Mouse (Mus musculus) testis, adult 2 months (tissue): Measurements from ENCODE around the gene Fbxo17. TPM values are rescaled to one million over a fixed set of nuclear protein-coding genes. Genes with fewer than 3 reads are reported as not detected.
"Not testable (repeated sequence)": the region's sequence is repeated elsewhere in the genome, so short reads cannot be mapped to it uniquely, and the experiment has no call there.

Experiments used
- H3K27ac ChIP-seq: fragments of 200-500 bp; 2 replicates; pipeline ENCODE4 v1.5.1; 2012; ENCODE audit warnings: low read depth, low read length; ENCODE audit not compliant: control insufficient read depth, insufficient read depth
- H3K27me3 ChIP-seq: fragments of 200-500 bp; 2 replicates; pipeline ENCODE4 v1.6.1; 2012; ENCODE audit warnings: mild to moderate bottlenecking, low read length, moderate library complexity; ENCODE audit not compliant: control insufficient read depth, insufficient read depth
- H3K36me3 ChIP-seq: fragments of 200-500 bp; 2 replicates; pipeline ENCODE4 v1.6.1; 2012; ENCODE audit warnings: mild to moderate bottlenecking, low read length; ENCODE audit not compliant: control insufficient read depth, insufficient read depth
- H3K4me1 ChIP-seq: fragments of 200-500 bp; 2 replicates; pipeline ENCODE4 v1.6.1; 2012; ENCODE audit warnings: low read length; ENCODE audit not compliant: control insufficient read depth, insufficient read depth
- H3K4me3 ChIP-seq: fragments of 200-500 bp; 2 replicates; pipeline ENCODE4 v1.5.1; 2012; ENCODE audit warnings: low read depth, mild to moderate bottlenecking, low read length, moderate library complexity, mixed read lengths; ENCODE audit not compliant: control insufficient read depth
- CTCF ChIP-seq: fragments of 200-500 bp; IDR thresholded peaks from 2 replicates; pipeline ENCODE4 v1.5.1; 2012; ENCODE audit warnings: low read depth, mild to moderate bottlenecking, inconsistent platforms, low read length, moderate library complexity; ENCODE audit not compliant: control insufficient read depth, insufficient read depth, insufficient replicate concordance
- POLR2A ChIP-seq: fragments of 200-500 bp; IDR thresholded peaks from 2 replicates; pipeline ENCODE4 v1.6.1; 2012; ENCODE audit warnings: low read depth, mild to moderate bottlenecking, inconsistent platforms, low read length, moderate library complexity; ENCODE audit not compliant: control insufficient read depth
- polyA plus RNA-seq: library from polyadenylated mRNA; depleted of rRNA; stranded (reverse); fragments of >200 nt; gene quantifications from 2 replicates; pipeline ENCODE4 v1.2.3, GENCODE M21; 2012

The Fbxo17 gene
- polyA plus RNA-seq, 1 experiment, result 8.1 TPM

DNA sequence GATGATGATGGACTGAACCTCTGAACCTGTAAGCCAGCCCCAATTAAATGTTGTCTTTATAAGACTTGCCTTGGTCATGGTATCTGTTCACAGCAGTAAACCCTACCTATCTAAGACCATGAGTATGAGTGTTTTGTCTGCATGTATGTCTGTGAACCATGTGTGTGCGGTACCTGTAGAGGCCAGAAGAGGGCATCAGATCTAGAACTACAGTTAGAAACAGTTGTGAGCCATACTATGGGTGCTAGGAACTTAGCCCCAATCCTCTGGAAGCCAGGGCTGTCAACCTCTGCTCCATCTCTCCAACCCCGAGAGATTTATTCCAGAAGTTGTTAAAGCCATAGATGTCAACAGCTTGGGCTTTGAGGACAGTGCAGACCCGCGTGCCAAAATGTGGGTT lies 16.3 kb upstream of the Fbxo17 start:
- H3K27me3 ChIP-seq, result no peaks in the 10 kb centered on the region
- no peaks in the 10 kb centered on the region for H3K36me3 ChIP-seq
- H3K27ac ChIP-seq, result no peak overlapping the region
- TF ChIP-seq POLR2A (no peak), CTCF (no peak)
- H3K4me3 ChIP-seq, result no peak overlapping the region
- 0 out of 2 replicates have a peak, but pooled peaks cover 2% of the 10 kb centered on the region for H3K4me1 ChIP-seq

- H3K36me3 ChIP-seq, H3K4me1 ChIP-seq, H3K27ac ChIP-seq, H3K4me3 ChIP-seq, H3K27me3 ChIP-seq: not testable (repeated sequence)
Measured at GRCm38 (mm10) chr7:28701306-28701705, 15.3 kb upstream of the Fbxo17 start.

- Histone ChIP-seq H3K27me3 (no peaks in the 10 kb centered on the region), H3K4me3 (no peak overlapping the region), H3K36me3 (no peaks in the 10 kb centered on the region), H3K27ac (no peak overlapping the region), H3K4me1 (0 out of 2 replicates have a peak, but pooled peaks cover 2% of the 10 kb centered on the region)
- TF ChIP-seq CTCF, result no peak
- no peak for TF ChIP-seq POLR2A
Measured at GRCm38 (mm10) chr7:28702601-28703143, 13.9 kb upstream of the Fbxo17 start.

GRCm38 (mm10) chr7:28709454-28709853 lies 7.2 kb upstream of the Fbxo17 start:
- Histone ChIP-seq H3K4me3 (no peak overlapping the region), H3K4me1 (peaks cover 3% of the 10 kb centered on the region; the same call in 1 of the 2 replicates), H3K27ac (no peak overlapping the region), H3K36me3 (no peaks in the 10 kb centered on the region), H3K27me3 (no peaks in the 10 kb centered on the region)
- TF ChIP-seq POLR2A (no peak), CTCF (no peak)

DNA sequence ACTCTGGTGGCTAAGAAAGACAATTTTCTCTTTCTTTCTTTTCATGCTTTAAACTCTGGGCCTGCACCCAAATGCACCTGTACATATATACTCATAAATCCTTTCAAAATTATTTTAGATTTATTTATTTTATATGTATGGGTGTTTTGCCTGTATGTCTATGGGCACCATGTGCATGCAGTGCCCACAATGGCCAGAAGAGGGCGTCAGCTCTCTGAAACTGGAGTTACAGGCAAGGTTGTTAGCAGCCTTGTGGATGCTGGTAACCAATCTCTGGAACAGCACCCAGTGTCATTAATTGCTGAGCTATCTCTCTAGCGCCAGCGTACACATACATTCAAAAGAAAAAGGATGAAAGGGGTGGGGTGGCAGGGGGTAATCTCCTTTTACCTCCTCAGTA lies 5.6 kb upstream of the Fbxo17 start:
- Histone ChIP-seq H3K27ac (no peak overlapping the region), H3K4me1 (peaks cover 3% of the 10 kb centered on the region; the same call in 1 of the 2 replicates), H3K4me3 (no peak overlapping the region), H3K36me3 (no peaks in the 10 kb centered on the region), H3K27me3 (no peaks in the 10 kb centered on the region)
- TF ChIP-seq CTCF (peak; percentile 85; the same call in 1 of the 2 replicates), POLR2A (no peak)

DNA sequence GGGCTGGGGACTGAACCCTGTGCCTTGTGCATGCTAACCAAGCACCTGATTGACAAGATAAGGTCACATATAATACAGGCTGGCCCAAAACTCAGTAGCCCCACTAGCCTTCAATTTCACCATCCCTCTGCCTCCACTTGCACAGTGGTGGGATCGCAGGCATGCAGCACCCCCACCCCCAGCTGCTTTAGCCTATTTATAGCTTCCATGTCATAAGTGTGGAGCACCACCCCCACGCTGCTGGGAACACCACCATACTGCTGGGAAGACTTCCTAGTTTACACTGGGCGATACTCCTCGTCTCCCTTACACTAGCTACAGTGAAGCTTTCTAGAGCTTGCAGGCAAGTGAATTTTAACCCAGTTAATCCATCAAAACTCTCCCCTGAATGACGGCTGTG lies 1.9 kb upstream of the Fbxo17 start:
- Histone ChIP-seq H3K4me3 (no peak overlapping the region), H3K36me3 (no peaks in the 10 kb centered on the region), H3K4me1 (peaks cover 5% of the 10 kb centered on the region; the same call in 1 of the 2 replicates), H3K27me3 (peaks cover 2% of the 10 kb centered on the region; the same call in 1 of the 2 replicates), H3K27ac (no peak overlapping the region)
- TF ChIP-seq POLR2A (no peak), CTCF (no peak)

DNA sequence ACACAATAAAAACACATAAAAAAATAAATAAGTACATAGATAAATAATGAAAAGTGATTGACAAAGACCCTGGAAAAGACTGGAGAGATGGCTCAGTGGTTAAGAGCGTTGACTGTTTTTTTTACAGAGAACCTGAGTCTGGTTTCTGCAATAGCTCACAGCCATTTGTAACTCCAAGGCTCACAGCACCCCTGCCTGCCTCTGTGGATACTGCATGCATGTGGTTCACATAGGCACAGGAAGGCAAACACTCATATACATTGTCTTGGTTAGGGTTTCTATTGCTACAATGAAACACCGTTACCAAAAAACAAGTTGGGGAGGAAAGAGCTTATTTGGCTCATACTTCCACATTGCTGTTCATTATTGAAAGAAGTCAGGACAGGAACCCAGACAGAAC lies 1.0 kb upstream of the Fbxo17 start:
- no peak overlapping the region for H3K4me3 ChIP-seq
- H3K4me1 ChIP-seq, result peaks cover 5% of the 10 kb centered on the region; the same call in 1 of the 2 replicates
- no peak overlapping the region for H3K27ac ChIP-seq
- peaks cover 2% of the 10 kb centered on the region; the same call in 1 of the 2 replicates for H3K27me3 ChIP-seq
- no peak for TF ChIP-seq CTCF
- TF ChIP-seq POLR2A, result no peak
- no peaks in the 10 kb centered on the region for H3K36me3 ChIP-seq

DNA sequence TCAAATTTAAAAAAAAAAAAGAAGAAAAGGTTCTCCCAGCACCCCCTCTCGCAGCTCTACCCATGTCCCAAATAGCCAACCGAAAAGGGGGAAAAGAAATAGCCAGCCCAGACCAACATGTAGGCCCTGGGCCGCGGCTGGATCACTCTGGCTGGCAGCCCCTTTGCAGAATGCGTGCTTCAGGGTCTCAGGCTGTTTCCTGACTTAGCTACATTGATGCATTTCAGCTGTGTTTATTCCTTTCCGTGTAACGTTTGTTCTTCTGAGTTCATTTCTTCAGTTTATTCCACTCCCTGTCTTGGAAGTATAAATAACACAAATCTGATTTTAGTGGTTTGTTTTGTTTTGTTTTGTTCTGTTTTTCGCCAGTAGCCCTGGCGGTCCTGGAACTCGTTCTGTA lies 1.1 kb downstream of the Fbxo17 start:
- H3K27me3 ChIP-seq, result peaks cover 2% of the 10 kb centered on the region; the same call in 1 of the 2 replicates
- no peak for TF ChIP-seq POLR2A
- TF ChIP-seq CTCF, result no peak
- no peaks in the 10 kb centered on the region for H3K36me3 ChIP-seq
- no peak overlapping the region for H3K4me3 ChIP-seq
- no peak overlapping the region for H3K27ac ChIP-seq
- H3K4me1 ChIP-seq, result peaks cover 5% of the 10 kb centered on the region; the same call in 1 of the 2 replicates
